Mouse (Mus musculus): ENCODE results near the gene 4632433K11Rik. TPM values are rescaled to one million over a fixed set of nuclear protein-coding genes. Genes with fewer than 3 reads are reported as not detected.
"Not testable (repeated sequence)": the region's sequence is repeated elsewhere in the genome, so short reads cannot be mapped to it uniquely, and the experiment has no call there.

Gene 4632433K11Rik
- polyA plus RNA-seq, 1 experiment from 2014 or later, result not detected

- H3K27ac ChIP-seq (ENCODE audit: low read depth, low read length), result no peak overlapping the region
- no peak overlapping the region for H3K9ac ChIP-seq (ENCODE audit: low read depth, low read length)
- no peaks in the 10 kb centered on the region for H3K9me3 ChIP-seq (ENCODE audit: control insufficient read depth, low read length)
- H3K4me3 ChIP-seq (ENCODE audit: low read length), result no peak overlapping the region
- WGBS, result 97% methylated on average over 21 of the region's 21 CpGs
- no peak overlapping the region for H3K4me2 ChIP-seq (ENCODE audit: low read length)
- H3K27me3 ChIP-seq (replicated peaks; ENCODE audit: control insufficient read depth, insufficient read depth, low read length), result no peaks in the 10 kb centered on the region
- H3K36me3 ChIP-seq (ENCODE audit: control insufficient read depth, insufficient read depth, low read length), result 0 out of 2 replicates have a peak, but pooled peaks cover 4% of the 10 kb centered on the region
- peaks cover 19% of the 10 kb centered on the region for H3K4me1 ChIP-seq (ENCODE audit: control insufficient read depth, insufficient read depth, low read depth, low read length)
- ATAC-seq, result no peak
These were observed 16.0 kb upstream of the 4632433K11Rik start for GRCm38 (mm10) chr7:5017931-5018330.

- H3K36me3 ChIP-seq (ENCODE audit: control insufficient read depth, insufficient read depth, low read length); H3K27me3 ChIP-seq (replicated peaks; ENCODE audit: control insufficient read depth, insufficient read depth, low read length); H3K9me3 ChIP-seq (ENCODE audit: control insufficient read depth, low read length); H3K9ac ChIP-seq (ENCODE audit: low read depth, low read length); ATAC-seq: not testable (repeated sequence)
- H3K27ac ChIP-seq (ENCODE audit: low read depth, low read length), result peak overlapping the region; percentile 93
- peak overlapping the region; percentile 81 for H3K4me3 ChIP-seq (ENCODE audit: low read length)
- H3K4me2 ChIP-seq (ENCODE audit: low read length), result peak overlapping the region; percentile 84
- H3K4me1 ChIP-seq (ENCODE audit: control insufficient read depth, insufficient read depth, low read depth, low read length), result peaks cover 17% of the 10 kb centered on the region
- 31% methylated on average over 8 of the region's 8 CpGs for WGBS
These were observed 14.3 kb upstream of the 4632433K11Rik start for GRCm38 (mm10) chr7:5019576-5019975.

DNA sequence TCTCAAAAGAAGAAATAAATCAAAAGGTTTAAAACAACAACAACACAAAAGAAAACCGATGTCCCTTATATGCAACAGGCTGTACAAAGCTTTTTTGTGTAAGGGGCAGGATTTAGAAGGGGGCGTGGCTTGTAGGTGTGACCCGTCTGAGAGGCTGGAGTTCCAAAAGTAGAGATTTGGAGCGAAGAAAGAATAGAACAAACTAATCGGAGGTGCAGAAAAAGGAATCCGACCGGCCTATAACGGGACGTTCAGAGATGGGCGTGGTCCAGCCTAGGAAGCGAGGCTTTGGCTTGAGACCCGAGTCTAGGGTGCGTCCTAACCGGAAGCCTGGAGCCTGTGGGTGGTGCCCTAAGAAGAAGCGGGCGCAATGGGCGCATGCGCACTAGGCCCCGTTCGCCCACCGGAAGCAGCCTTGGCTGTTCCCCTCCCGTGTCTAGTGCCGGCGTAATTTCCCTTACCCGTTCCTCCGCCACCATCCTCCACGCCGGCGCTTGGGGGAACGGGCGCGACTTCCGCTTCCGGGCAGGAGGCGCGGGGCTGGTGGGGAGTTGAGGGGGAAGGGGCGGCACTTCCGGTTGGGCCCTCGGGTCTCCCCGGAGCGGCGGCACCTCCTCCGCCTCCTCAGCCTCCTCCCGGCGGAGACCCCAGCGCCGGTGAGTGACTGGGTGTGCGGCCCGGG is 13.8 kb upstream of the 4632433K11Rik start, which contains the start of the genes Zfp865 and Ccdc106:
Gene Zfp865, plus strand, starts transcription at position 377 of the 682 bp plus-strand sequence.
Gene Ccdc106, plus strand, starts transcription at position 554 of the 682 bp plus-strand sequence.
- WGBS, result under 1% methylated on average over 41 of the region's 49 CpGs
- peak within 1 kb of the TSS; percentile 84 for H3K4me2 ChIP-seq (ENCODE audit: low read length)
- H3K9ac ChIP-seq (ENCODE audit: low read depth, low read length), result peak within 1 kb of the TSS; percentile 98
- peaks cover 17% of the 10 kb centered on the region for H3K4me1 ChIP-seq (ENCODE audit: control insufficient read depth, insufficient read depth, low read depth, low read length)
- H3K9me3 ChIP-seq (ENCODE audit: control insufficient read depth, low read length), result no peaks in the 10 kb centered on the region
- peak; percentile 92 for ATAC-seq
- peaks cover 9% of the 10 kb centered on the region; the same call in 1 of the 2 replicates for H3K36me3 ChIP-seq (ENCODE audit: control insufficient read depth, insufficient read depth, low read length)
- H3K27me3 ChIP-seq (replicated peaks; ENCODE audit: control insufficient read depth, insufficient read depth, low read length), result no peaks in the 10 kb centered on the region
- H3K4me3 ChIP-seq (ENCODE audit: low read length), result peak within 1 kb of the TSS; percentile 81
- peak within 1 kb of the TSS; percentile 93 for H3K27ac ChIP-seq (ENCODE audit: low read depth, low read length)

GRCm38 (mm10) chr7:5020685-5021084 is 13.2 kb upstream of the 4632433K11Rik start:
- Histone ChIP-seq H3K9ac (ENCODE audit: low read depth, low read length) (peak overlapping the region; percentile 98), H3K27me3 (replicated peaks; ENCODE audit: control insufficient read depth, insufficient read depth, low read length) (no peaks in the 10 kb centered on the region), H3K36me3 (ENCODE audit: control insufficient read depth, insufficient read depth, low read length) (peaks cover 9% of the 10 kb centered on the region; the same call in 1 of the 2 replicates), H3K4me2 (ENCODE audit: low read length) (peak overlapping the region; percentile 84), H3K27ac (ENCODE audit: low read depth, low read length) (peak overlapping the region; percentile 93), H3K4me1 (ENCODE audit: control insufficient read depth, insufficient read depth, low read depth, low read length) (peaks cover 17% of the 10 kb centered on the region), H3K4me3 (ENCODE audit: low read length) (peak overlapping the region; percentile 81), H3K9me3 (ENCODE audit: control insufficient read depth, low read length) (no peaks in the 10 kb centered on the region)
- WGBS, result 1% methylated on average over 12 of the region's 15 CpGs
- peak; percentile 37 for ATAC-seq

DNA sequence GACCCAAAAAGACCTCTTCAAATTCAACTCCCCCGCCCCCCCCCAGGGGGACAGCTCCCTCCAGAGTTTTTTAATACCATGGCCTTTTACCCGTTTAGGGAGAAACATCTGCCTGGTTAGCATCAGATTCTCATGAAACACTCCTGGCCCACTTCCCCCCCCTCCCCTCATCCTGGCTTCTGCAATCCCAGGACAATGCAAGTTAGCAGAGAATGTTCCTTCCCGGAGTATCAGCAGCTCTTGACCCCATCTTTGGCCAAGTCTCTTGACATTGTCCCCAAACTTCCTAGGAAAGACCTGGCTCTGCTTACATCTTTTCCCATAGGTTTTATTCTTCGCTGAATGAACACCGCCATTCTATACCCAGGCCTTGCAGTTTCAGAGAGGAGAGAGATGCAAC is 12.7 kb upstream of the 4632433K11Rik start:
- Histone ChIP-seq H3K36me3 (ENCODE audit: control insufficient read depth, insufficient read depth, low read length) (peaks cover 9% of the 10 kb centered on the region; the same call in 1 of the 2 replicates), H3K27me3 (replicated peaks; ENCODE audit: control insufficient read depth, insufficient read depth, low read length) (no peaks in the 10 kb centered on the region), H3K4me1 (ENCODE audit: control insufficient read depth, insufficient read depth, low read depth, low read length) (peaks cover 13% of the 10 kb centered on the region), H3K27ac (ENCODE audit: low read depth, low read length) (peak overlapping the region; percentile 93; the same call in 1 of the 2 replicates), H3K4me2 (ENCODE audit: low read length) (peak overlapping the region; percentile 84), H3K4me3 (ENCODE audit: low read length) (peak overlapping the region; percentile 81), H3K9me3 (ENCODE audit: control insufficient read depth, low read length) (no peaks in the 10 kb centered on the region), H3K9ac (ENCODE audit: low read depth, low read length) (peak overlapping the region; percentile 98)
- ATAC-seq, result no peak
- WGBS, result 51% methylated on average over 5 of the region's 5 CpGs

- H3K9ac ChIP-seq (ENCODE audit: low read depth, low read length), result no peak overlapping the region
- peaks cover 28% of the 10 kb centered on the region for H3K9me3 ChIP-seq (ENCODE audit: control insufficient read depth, low read length)
- no peak overlapping the region for H3K27ac ChIP-seq (ENCODE audit: low read depth, low read length)
- no peak overlapping the region for H3K4me2 ChIP-seq (ENCODE audit: low read length)
- no peak overlapping the region for H3K4me3 ChIP-seq (ENCODE audit: low read length)
- H3K4me1 ChIP-seq (ENCODE audit: control insufficient read depth, insufficient read depth, low read depth, low read length), result no peaks in the 10 kb centered on the region
- H3K36me3 ChIP-seq (ENCODE audit: control insufficient read depth, insufficient read depth, low read length), result peaks cover 52% of the 10 kb centered on the region
- no peak for ATAC-seq
- 95% methylated on average over 22 of the region's 22 CpGs for WGBS
- H3K27me3 ChIP-seq (replicated peaks; ENCODE audit: control insufficient read depth, insufficient read depth, low read length), result no peaks in the 10 kb centered on the region
These were observed 4.4 kb upstream of the 4632433K11Rik start for GRCm38 (mm10) chr7:5029543-5029942.

GRCm38 (mm10) chr7:5029946-5030345 is 4.0 kb upstream of the 4632433K11Rik start:
- no peaks in the 10 kb centered on the region for H3K4me1 ChIP-seq (ENCODE audit: control insufficient read depth, insufficient read depth, low read depth, low read length)
- 89% methylated on average over 21 of the region's 21 CpGs for WGBS
- no peak overlapping the region for H3K27ac ChIP-seq (ENCODE audit: low read depth, low read length)
- no peak overlapping the region for H3K4me3 ChIP-seq (ENCODE audit: low read length)
- H3K9me3 ChIP-seq (ENCODE audit: control insufficient read depth, low read length), result peaks cover 28% of the 10 kb centered on the region
- H3K27me3 ChIP-seq (replicated peaks; ENCODE audit: control insufficient read depth, insufficient read depth, low read length), result no peaks in the 10 kb centered on the region
- H3K9ac ChIP-seq (ENCODE audit: low read depth, low read length), result no peak overlapping the region
- ATAC-seq, result no peak
- peaks cover 50% of the 10 kb centered on the region for H3K36me3 ChIP-seq (ENCODE audit: control insufficient read depth, insufficient read depth, low read length)
- no peak overlapping the region for H3K4me2 ChIP-seq (ENCODE audit: low read length)

- no peaks in the 10 kb centered on the region for H3K27me3 ChIP-seq (replicated peaks; ENCODE audit: control insufficient read depth, insufficient read depth, low read length)
- no peak overlapping the region for H3K4me3 ChIP-seq (ENCODE audit: low read length)
- no peak overlapping the region for H3K4me2 ChIP-seq (ENCODE audit: low read length)
- H3K27ac ChIP-seq (ENCODE audit: low read depth, low read length), result no peak overlapping the region
- WGBS, result 81% methylated on average over 62 of the region's 63 CpGs
- peaks cover 53% of the 10 kb centered on the region for H3K36me3 ChIP-seq (ENCODE audit: control insufficient read depth, insufficient read depth, low read length)
- no peaks in the 10 kb centered on the region for H3K4me1 ChIP-seq (ENCODE audit: control insufficient read depth, insufficient read depth, low read depth, low read length)
- H3K9me3 ChIP-seq (ENCODE audit: control insufficient read depth, low read length), result peaks cover 28% of the 10 kb centered on the region
- ATAC-seq, result no peak
- no peak overlapping the region for H3K9ac ChIP-seq (ENCODE audit: low read depth, low read length)
These were observed 3.2 kb upstream of the 4632433K11Rik start for GRCm38 (mm10) chr7:5030554-5031275.

DNA sequence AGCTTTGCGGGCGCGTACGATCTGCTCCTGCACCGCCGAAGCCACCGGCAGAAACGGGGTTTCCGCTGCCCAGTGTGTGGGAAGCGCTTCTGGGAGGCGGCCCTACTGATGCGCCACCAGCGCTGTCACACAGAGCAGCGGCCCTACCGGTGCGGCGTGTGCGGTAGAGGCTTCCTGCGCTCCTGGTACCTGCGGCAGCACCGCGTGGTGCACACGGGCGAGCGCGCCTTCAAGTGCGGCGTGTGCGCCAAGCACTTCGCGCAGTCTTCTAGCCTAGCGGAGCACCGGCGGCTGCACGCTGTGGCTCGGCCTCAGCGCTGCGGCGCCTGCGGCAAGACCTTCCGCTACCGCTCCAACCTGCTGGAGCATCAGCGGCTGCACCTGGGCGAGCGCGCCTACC is 2.4 kb upstream of the 4632433K11Rik start:
- no peak overlapping the region for H3K4me3 ChIP-seq (ENCODE audit: low read length)
- peaks cover 58% of the 10 kb centered on the region for H3K36me3 ChIP-seq (ENCODE audit: control insufficient read depth, insufficient read depth, low read length)
- no peaks in the 10 kb centered on the region for H3K27me3 ChIP-seq (replicated peaks; ENCODE audit: control insufficient read depth, insufficient read depth, low read length)
- H3K4me1 ChIP-seq (ENCODE audit: control insufficient read depth, insufficient read depth, low read depth, low read length), result no peaks in the 10 kb centered on the region
- no peak overlapping the region for H3K9ac ChIP-seq (ENCODE audit: low read depth, low read length)
- no peak for ATAC-seq
- no peak overlapping the region for H3K4me2 ChIP-seq (ENCODE audit: low read length)
- 72% methylated on average over 39 of the region's 46 CpGs for WGBS
- H3K27ac ChIP-seq (ENCODE audit: low read depth, low read length), result no peak overlapping the region
- H3K9me3 ChIP-seq (ENCODE audit: control insufficient read depth, low read length), result peaks cover 28% of the 10 kb centered on the region

All from hindbrain, embryonic 16.5 days (tissue).